Mouse (Mus musculus) thymus, adult 2 months (tissue): ENCODE measurements around the gene Gm38392.

Experiments
- CTCF ChIP-seq: fragments of 200-500 bp; IDR thresholded peaks from 2 replicates; pipeline ENCODE4 v1.5.1; 2012; ENCODE audit warnings: mild to moderate bottlenecking, control low read depth, low read length, moderate library complexity, borderline replicate concordance; ENCODE audit not compliant: control insufficient read depth, poor library complexity, insufficient read depth; ENCODE audit errors: extremely low read depth
- POLR2A ChIP-seq: fragments of 200-500 bp; IDR thresholded peaks from 2 replicates; pipeline ENCODE4 v1.6.1; 2012; ENCODE audit warnings: mild to moderate bottlenecking, low read length, control low read depth, moderate library complexity; ENCODE audit not compliant: control insufficient read depth, poor library complexity, insufficient read depth; ENCODE audit errors: extremely low read depth

- TF ChIP-seq CTCF (no peak), POLR2A (no peak)
These were observed 38.6 kb downstream of the Gm38392 start for GRCm38 (mm10) chr3:88248406-88248805.
